Mouse (Mus musculus) limb, embryonic 13.5 days (tissue): ENCODE results near the gene Galnt9. TPM values are rescaled to one million over a fixed set of nuclear protein-coding genes. Genes with fewer than 3 reads are reported as not detected.

ENCODE experiments used
- ATAC-seq: fragments of 200-750 bp; cut with Nextera tagmentation; 2 replicates; pipeline ENCODE4 v1.8.0; 2017; ENCODE audit warnings: low read depth, moderate number of reproducible peaks, moderate TSS enrichment; ENCODE audit not compliant: low FRiP score
- H3K27ac ChIP-seq: fragments of 300-500 bp; sonication (generic); 2 replicates; pipeline ENCODE4 v1.5.1; 2015; ENCODE audit warnings: inconsistent platforms, mild to moderate bottlenecking, moderate library complexity
- H3K27me3 ChIP-seq: fragments of 300-500 bp; sonication (generic); 2 replicates; pipeline ENCODE4 v1.6.1; 2015; ENCODE audit warnings: mild to moderate bottlenecking, inconsistent platforms
- H3K36me3 ChIP-seq: fragments of 300-500 bp; sonication (generic); 2 replicates; pipeline ENCODE4 v1.6.1; 2015; ENCODE audit warnings: inconsistent platforms, mild to moderate bottlenecking, moderate library complexity
- H3K4me1 ChIP-seq: fragments of 300-500 bp; sonication (generic); 2 replicates; pipeline ENCODE4 v1.6.1; 2015; ENCODE audit warnings: inconsistent platforms
- H3K4me2 ChIP-seq: fragments of 300-500 bp; sonication (generic); replicated peaks from 2 replicates; pipeline ENCODE4 v1.6.1; 2015; ENCODE audit warnings: inconsistent platforms, mild to moderate bottlenecking, moderate library complexity
- H3K4me3 ChIP-seq: fragments of 300-500 bp; sonication (generic); 2 replicates; pipeline ENCODE4 v1.5.1; 2015; ENCODE audit warnings: moderate library complexity, mild to moderate bottlenecking, inconsistent platforms
- H3K9ac ChIP-seq: fragments of 300-500 bp; sonication (generic); 2 replicates; pipeline ENCODE4 v1.6.1; 2015; ENCODE audit warnings: mild to moderate bottlenecking, inconsistent platforms
- H3K9me3 ChIP-seq: fragments of 300-500 bp; sonication (generic); 2 replicates; pipeline ENCODE4 v1.6.1; 2016; ENCODE audit warnings: inconsistent platforms
- WGBS: fragments of 180-500 bp; shearing (Covaris S2); methylation state at CpG from one replicate; pipeline ENCODE4 v1.1.7; 2015; 5-methylcytosine and 5-hydroxymethylcytosine counted together
- polyA plus RNA-seq: library from polyadenylated mRNA; unstranded; fragments of >200 nt; fragmentation: Nextera tagmentation; extraction: Ambion mirVana; gene quantifications from 2 replicates; pipeline ENCODE4 v1.2.1, GENCODE M21; 2015

Gene Galnt9
- polyA plus RNA-seq, 1 experiment from 2014 or later: 0.55 TPM

DNA sequence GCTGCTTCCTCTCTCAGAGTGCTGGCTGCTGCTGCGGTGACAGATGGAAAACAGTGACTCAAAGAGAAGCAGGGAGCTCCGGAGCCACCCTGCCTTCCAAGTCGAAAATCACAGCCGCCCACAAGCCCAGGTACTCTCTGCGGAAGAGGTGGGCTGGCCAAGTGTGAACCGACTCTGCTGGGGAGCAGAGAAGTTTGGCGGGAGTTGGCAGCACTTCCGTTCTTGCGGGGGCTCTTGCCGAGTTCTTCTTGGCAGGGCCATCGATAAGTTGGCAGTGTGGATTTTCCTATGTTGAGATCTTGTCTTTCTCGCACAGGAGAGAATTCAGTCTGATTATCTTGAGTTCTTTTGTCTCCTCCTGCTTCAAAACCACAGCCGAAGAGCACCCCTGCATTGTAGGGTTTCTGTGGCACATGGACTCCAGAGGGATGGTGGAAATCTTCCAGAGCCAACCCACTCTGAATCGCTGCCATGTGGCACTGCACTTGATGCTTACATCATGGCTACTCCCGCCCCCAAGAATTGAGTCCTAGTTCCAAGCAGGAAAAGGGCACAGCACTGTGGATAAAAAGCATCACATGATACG, 18.7 kb downstream of the Galnt9 start:
- H3K4me1 ChIP-seq: no peaks in the 10 kb centered on the region
- WGBS: 83% methylated on average over 16 of the region's 16 CpGs
- H3K27me3 ChIP-seq: no peaks in the 10 kb centered on the region
- H3K36me3 ChIP-seq: no peaks in the 10 kb centered on the region
- H3K9me3 ChIP-seq: no peaks in the 10 kb centered on the region
- H3K4me3 ChIP-seq: no peak overlapping the region
- no peak overlapping the region for H3K27ac ChIP-seq
- H3K9ac ChIP-seq: no peak overlapping the region
- ATAC-seq: no peak
- no peak overlapping the region for H3K4me2 ChIP-seq

DNA sequence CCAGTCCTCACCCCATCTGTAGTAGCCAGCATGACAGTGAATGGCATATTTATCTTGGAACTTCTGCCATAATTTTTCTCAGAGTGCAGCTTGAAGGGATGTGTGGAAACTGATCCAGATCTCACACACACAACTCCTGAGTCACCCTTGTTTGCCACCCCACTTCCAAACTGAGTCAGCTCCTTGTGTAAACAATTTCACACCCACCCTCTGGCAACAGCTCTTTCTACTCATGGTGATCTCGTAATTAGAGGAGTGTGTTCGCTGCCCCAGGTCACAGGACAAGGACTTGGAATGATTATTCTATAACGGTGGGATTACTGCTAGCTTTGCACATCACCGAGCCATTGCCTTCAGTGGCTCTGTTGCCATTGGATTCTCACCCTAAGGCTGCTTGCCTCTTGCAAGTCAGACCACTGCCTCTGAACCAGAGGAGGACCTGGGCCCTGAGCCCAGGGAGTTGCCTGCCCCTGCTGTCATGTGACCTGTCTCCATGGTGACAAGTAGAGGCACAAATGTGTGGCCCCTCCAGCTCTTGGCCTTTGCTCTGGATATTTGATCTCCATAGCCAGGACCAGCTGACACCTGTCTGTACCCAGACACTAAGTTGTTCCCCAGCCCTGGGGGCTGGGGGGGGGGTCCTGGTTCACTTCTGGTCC, 21.0 kb downstream of the Galnt9 start:
- no peak for ATAC-seq
- no peak overlapping the region for H3K4me3 ChIP-seq
- H3K27me3 ChIP-seq: no peaks in the 10 kb centered on the region
- WGBS: 34% methylated on average over 4 of the region's 4 CpGs
- H3K36me3 ChIP-seq: no peaks in the 10 kb centered on the region
- no peaks in the 10 kb centered on the region for H3K9me3 ChIP-seq
- no peak overlapping the region for H3K9ac ChIP-seq
- no peak overlapping the region for H3K27ac ChIP-seq
- H3K4me1 ChIP-seq: no peaks in the 10 kb centered on the region
- no peak overlapping the region for H3K4me2 ChIP-seq

DNA sequence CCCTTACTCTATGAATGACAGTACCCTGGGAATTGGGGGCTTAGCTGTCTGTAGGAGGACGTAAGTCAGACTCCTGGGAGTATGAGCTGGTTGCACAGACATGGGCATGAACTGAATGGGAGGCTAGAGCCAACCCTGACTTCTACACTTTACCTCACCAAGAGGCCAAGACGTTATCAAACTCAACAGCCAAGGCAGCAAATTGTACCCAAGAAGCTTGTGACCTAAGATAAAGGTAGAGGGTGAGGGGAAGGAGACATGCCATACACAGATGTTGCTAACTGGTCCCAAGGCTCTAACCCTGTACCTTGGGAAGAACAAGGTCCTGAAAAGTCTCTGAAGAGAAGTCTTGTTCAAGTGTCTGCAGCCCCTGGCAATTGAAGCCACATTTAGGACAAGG, 23.4 kb downstream of the Galnt9 start:
- no peaks in the 10 kb centered on the region for H3K36me3 ChIP-seq
- 80% methylated on average over 2 of the region's 2 CpGs for WGBS

DNA sequence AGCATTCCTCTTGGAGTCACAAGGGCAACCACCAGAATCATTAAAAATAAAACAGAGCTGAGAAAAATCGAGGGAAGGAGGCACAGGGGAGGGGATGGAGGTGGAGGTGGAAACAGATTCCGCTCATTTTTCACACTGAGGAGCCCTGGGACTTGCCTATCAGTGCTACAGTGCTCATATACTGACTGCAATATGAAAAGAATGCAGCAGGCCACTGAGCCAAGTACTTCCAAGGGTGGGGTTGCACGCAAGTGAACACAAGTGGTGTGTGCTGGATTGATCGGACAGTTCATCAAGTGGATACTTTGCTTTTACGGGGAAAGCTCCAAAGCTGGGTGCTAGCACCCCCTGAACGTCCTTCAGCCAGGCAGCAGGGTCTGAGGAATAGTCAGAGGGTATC, 30.7 kb downstream of the Galnt9 start:
- Histone ChIP-seq H3K9ac (no peak overlapping the region), H3K4me1 (no peaks in the 10 kb centered on the region), H3K27me3 (peaks cover 3% of the 10 kb centered on the region; the same call in 1 of the 2 replicates), H3K27ac (no peak overlapping the region), H3K9me3 (no peaks in the 10 kb centered on the region), H3K36me3 (no peaks in the 10 kb centered on the region), H3K4me2 (no peak overlapping the region), H3K4me3 (no peak overlapping the region)
- no peak for ATAC-seq
- 65% methylated on average over 6 of the region's 6 CpGs for whole genome bisulfite sequencing

More for the DNA sequence above, 23.4 kb downstream of the Galnt9 start:
- Histone ChIP-seq H3K4me1 (no peaks in the 10 kb centered on the region), H3K27ac (no peak overlapping the region), H3K4me2 (no peak overlapping the region), H3K27me3 (no peaks in the 10 kb centered on the region), H3K4me3 (no peak overlapping the region), H3K9me3 (no peaks in the 10 kb centered on the region), H3K9ac (no peak overlapping the region)
- no peak for ATAC-seq

DNA sequence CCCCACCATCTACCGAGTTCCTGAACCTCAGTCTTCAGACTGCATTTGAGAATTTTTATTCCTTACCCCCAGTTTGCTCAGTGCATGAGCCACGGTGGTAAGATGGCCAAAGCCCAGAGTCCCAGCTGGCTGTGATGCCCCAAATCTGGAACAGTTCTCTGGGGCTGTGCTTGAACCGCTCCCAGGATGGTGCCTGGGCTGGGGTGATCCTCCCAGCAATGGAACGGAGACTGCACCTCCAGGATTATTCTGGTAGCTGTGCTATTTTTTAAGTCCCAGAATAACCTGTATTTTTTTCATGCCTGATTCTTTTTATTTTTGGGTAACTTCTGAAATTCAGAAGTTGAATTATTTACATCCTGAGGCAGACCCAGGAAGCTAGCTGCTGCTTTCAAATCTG, 35.1 kb downstream of the Galnt9 start:
- WGBS: 87% methylated on average over 4 of the region's 4 CpGs
- H3K4me1 ChIP-seq: no peaks in the 10 kb centered on the region
- no peak for ATAC-seq
- no peak overlapping the region for H3K27ac ChIP-seq
- no peak overlapping the region for H3K4me2 ChIP-seq
- H3K36me3 ChIP-seq: no peaks in the 10 kb centered on the region
- H3K27me3 ChIP-seq: peaks cover 3% of the 10 kb centered on the region; the same call in 1 of the 2 replicates
- no peak overlapping the region for H3K9ac ChIP-seq
- no peaks in the 10 kb centered on the region for H3K9me3 ChIP-seq
- H3K4me3 ChIP-seq: no peak overlapping the region

DNA sequence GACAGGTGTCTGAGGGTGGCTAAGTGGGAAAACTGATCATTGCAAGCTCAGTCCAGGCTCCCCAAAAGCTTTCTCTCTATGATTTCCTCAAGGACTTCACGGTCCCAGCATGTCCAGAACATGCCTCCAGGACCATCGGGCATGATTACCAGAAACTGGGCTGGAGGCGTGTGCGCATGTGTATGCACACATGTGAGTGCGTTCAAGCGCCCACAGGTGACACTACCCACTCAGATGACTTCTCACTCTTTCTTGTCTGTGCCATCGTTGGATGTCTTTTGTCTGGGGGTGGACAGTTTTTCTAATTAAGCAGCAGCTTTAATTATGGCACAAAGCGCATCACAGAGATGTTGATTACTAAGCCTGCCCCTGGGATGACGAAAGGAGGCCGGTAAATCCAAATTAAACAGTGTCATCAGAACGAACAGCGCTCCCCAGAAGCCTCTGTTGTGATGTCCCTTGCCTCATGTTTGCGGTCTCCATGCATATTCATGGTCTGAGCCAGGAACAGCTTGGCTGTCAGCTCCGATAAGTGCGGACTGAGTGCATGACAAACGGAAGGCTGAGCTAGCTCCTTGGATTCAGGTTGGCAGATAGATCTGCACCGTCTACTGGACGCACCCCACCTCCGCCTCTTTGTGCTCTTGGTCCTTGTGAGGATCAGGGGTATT, 36.5 kb downstream of the Galnt9 start:
- no peak for ATAC-seq
- Histone ChIP-seq H3K9me3 (no peaks in the 10 kb centered on the region), H3K4me2 (no peak overlapping the region), H3K36me3 (no peaks in the 10 kb centered on the region), H3K27ac (no peak overlapping the region), H3K9ac (no peak overlapping the region), H3K27me3 (peaks cover 3% of the 10 kb centered on the region; the same call in 1 of the 2 replicates), H3K4me3 (no peak overlapping the region), H3K4me1 (no peaks in the 10 kb centered on the region)
- WGBS: 87% methylated on average over 19 of the region's 19 CpGs

DNA sequence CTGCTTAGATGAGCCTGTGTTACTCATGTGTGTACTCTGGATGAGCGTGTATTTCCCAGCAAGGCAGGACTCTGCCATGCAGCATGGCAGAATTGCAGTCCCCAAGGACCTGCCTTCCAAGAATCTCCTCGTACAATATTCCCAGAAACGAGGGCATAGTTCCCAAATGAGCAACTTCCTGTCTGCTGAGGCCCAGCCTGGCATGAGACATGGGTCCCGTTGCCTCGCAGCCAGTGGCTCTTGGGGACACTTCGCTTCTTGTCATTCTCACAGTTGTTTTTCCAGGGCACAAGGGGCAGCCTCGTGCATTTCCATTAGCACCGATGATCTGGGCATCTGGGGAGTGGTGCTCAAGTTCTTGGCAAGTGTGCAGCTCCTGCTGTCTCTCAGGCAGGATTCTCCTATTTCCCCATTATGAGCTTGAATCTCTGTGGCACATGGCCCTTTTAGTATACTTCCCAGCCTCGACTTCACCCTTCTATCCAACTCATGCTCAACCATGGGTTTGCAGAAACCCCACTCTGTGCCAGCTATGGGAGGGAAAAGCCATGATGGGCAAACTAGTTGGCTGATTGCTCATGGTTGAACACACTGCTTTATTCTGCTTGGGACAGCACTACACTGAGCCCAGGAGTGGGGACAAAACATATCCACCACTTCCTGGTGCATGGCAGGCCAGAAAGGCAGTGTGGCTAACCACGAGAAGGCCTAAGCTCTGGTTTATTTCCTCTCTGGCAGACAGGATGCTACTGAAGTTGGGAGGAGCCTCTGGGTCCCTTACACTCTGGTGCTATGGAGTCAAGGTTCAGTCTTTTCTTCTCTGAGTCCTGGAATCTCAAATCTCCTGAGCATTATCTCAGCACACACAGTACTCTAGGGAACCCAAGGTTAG, 38.7 kb downstream of the Galnt9 start:
- no peaks in the 10 kb centered on the region for H3K4me1 ChIP-seq
- H3K27ac ChIP-seq: no peak overlapping the region
- 61% methylated on average over 10 of the region's 10 CpGs for WGBS
- H3K27me3 ChIP-seq: no peaks in the 10 kb centered on the region; the same call in 1 of the 2 replicates
- H3K4me2 ChIP-seq: no peak overlapping the region
- no peaks in the 10 kb centered on the region for H3K36me3 ChIP-seq
- no peaks in the 10 kb centered on the region for H3K9me3 ChIP-seq
- H3K4me3 ChIP-seq: no peak overlapping the region
- no peak for ATAC-seq
- no peak overlapping the region for H3K9ac ChIP-seq

DNA sequence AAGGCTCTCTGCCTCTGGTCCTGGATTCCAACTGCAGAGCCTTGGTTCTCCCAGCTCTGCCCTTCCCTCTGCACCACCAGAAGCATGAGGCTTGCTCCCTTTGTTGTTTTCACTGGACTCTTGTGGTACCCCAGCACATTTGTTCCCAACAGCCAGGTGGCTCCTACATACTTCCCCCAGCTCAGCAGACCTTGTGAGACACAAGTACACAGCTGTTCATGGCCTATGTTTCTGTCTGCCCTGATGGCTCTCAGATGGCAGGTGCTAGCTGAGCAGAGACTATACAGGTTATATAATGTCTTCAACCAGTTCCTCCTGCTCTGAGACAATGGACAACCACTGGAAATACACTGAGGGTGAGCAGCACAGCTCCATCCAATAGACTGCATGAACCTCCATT, 43.3 kb downstream of the Galnt9 start:
- no peaks in the 10 kb centered on the region for H3K36me3 ChIP-seq
- H3K4me2 ChIP-seq: no peak overlapping the region
- H3K9me3 ChIP-seq: no peaks in the 10 kb centered on the region
- H3K27ac ChIP-seq: no peak overlapping the region
- no peak overlapping the region for H3K4me3 ChIP-seq
- no peak for ATAC-seq
- H3K9ac ChIP-seq: no peak overlapping the region
- H3K4me1 ChIP-seq: no peaks in the 10 kb centered on the region
- no peaks in the 10 kb centered on the region; the same call in 1 of the 2 replicates for H3K27me3 ChIP-seq

DNA sequence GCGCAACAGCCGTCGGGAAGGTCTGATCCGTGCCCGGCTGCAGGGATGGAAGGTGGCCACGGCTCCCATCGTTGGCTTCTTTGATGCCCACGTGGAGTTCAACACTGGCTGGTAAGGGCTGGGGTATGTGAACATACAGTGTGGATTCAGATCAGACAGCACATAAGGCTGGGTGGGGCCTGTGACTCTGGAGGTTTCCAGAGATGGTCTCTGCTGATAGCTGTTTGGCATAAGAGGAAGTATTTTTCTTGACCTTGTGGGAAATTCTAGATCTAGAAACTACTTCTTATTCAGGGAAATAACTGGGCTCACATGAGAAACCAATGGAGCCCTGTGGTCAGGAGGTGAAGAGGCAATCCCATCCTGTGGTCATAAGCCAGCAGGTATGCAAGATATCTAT, 45.7 kb downstream of the Galnt9 start:
- Histone ChIP-seq H3K4me2 (no peak overlapping the region), H3K36me3 (no peaks in the 10 kb centered on the region), H3K9me3 (no peaks in the 10 kb centered on the region), H3K27ac (no peak overlapping the region), H3K27me3 (no peaks in the 10 kb centered on the region), H3K9ac (no peak overlapping the region), H3K4me3 (no peak overlapping the region), H3K4me1 (no peaks in the 10 kb centered on the region)
- WGBS: 92% methylated on average over 8 of the region's 8 CpGs
- no peak for ATAC-seq

DNA sequence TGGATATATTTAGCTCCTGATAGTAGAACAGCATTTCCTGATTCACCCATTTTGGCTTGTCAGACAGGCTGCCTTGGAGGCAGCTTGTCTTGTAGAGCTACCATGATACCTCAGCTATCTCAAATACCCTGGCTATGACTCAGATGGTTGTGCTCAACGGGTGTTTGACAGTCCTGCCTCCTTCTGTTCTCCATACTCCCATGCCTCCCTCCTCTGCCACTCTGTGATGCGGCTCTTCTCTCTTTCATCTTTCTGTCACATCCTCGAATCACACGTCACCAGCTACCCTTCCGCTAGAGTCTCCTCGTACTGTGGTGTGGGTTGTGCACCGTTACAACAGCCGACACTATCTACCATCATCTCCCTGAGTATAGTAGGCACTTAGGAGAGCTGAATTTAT, 50.3 kb downstream of the Galnt9 start:
- no peak overlapping the region for H3K4me2 ChIP-seq
- H3K4me1 ChIP-seq: no peaks in the 10 kb centered on the region
- H3K27ac ChIP-seq: no peak overlapping the region
- H3K9me3 ChIP-seq: no peaks in the 10 kb centered on the region
- WGBS: 85% methylated on average over 8 of the region's 8 CpGs
- no peaks in the 10 kb centered on the region for H3K36me3 ChIP-seq
- H3K4me3 ChIP-seq: no peak overlapping the region
- peaks cover 9% of the 10 kb centered on the region; the same call in 1 of the 2 replicates for H3K27me3 ChIP-seq
- H3K9ac ChIP-seq: no peak overlapping the region
- ATAC-seq: no peak

DNA sequence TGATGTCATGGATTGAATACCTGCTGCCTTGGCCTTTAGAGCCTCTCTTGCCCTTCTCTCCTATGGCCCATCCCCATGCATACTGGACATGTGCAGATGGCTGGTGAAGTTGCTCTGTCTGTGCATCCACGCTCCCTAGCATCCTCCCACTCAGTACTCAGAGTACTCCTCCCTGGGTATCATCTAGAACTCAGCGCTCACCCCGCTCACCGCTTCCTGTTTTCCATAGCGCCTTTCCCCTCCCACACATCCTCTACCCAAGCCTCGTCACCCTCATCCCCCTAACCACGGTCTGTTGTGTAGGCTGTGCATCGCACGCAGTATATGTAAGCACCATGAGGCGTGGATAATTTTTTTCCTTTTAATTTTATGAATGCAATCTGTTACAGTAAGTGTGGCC, 51.2 kb downstream of the Galnt9 start:
- no peaks in the 10 kb centered on the region for H3K36me3 ChIP-seq
- no peak overlapping the region for H3K4me2 ChIP-seq
- no peak for ATAC-seq
- no peak overlapping the region for H3K27ac ChIP-seq
- no peak overlapping the region for H3K4me3 ChIP-seq
- WGBS: 91% methylated on average over 10 of the region's 10 CpGs
- no peaks in the 10 kb centered on the region for H3K9me3 ChIP-seq
- no peaks in the 10 kb centered on the region for H3K4me1 ChIP-seq
- H3K9ac ChIP-seq: no peak overlapping the region
- H3K27me3 ChIP-seq: peaks cover 10% of the 10 kb centered on the region; the same call in 1 of the 2 replicates
